Mouse (Mus musculus): ENCODE measurements at regions not wholly inside any gene's neighbourhood (a gene's known extent, or its start where the extent isn't known, plus 50 kb on each side); places are given as distances from the start of the nearest gene placed in this dataset.
"Not testable (repeated sequence)": the region's sequence is repeated elsewhere in the genome, so short reads cannot be mapped to it uniquely, and the experiment has no call there.

GRCm38 (mm10) chr11:27105920-27106319 is 512.1 kb upstream of the Vrk2 start:
- H3K36me3 ChIP-seq (ENCODE audit: control insufficient read depth, insufficient read depth, low read length, poor library complexity, severe bottlenecking), result no peaks in the 10 kb centered on the region
- no peaks in the 10 kb centered on the region for H3K27me3 ChIP-seq (ENCODE audit: control insufficient read depth, insufficient read depth, low read length, poor library complexity, severe bottlenecking)
- DNase-seq (ENCODE audit: low read depth, low spot score), result no peak

- no peak for DNase-seq (ENCODE audit: low read depth, low spot score)
- Histone ChIP-seq H3K27me3 (ENCODE audit: control insufficient read depth, insufficient read depth, low read length, poor library complexity, severe bottlenecking) (no peaks in the 10 kb centered on the region), H3K36me3 (ENCODE audit: control insufficient read depth, insufficient read depth, low read length, poor library complexity, severe bottlenecking) (no peaks in the 10 kb centered on the region)
These were observed 509.1 kb upstream of the Vrk2 start for GRCm38 (mm10) chr11:27102906-27103305.

- DNase-seq (ENCODE audit: low read depth, low spot score), result no peak
- Histone ChIP-seq H3K27me3 (ENCODE audit: control insufficient read depth, insufficient read depth, low read length, poor library complexity, severe bottlenecking) (no peaks in the 10 kb centered on the region), H3K36me3 (ENCODE audit: control insufficient read depth, insufficient read depth, low read length, poor library complexity, severe bottlenecking) (no peaks in the 10 kb centered on the region)
These were observed 508.2 kb upstream of the Vrk2 start for GRCm38 (mm10) chr11:27102045-27102444.

GRCm38 (mm10) chr11:27096615-27097014 is 502.8 kb upstream of the Vrk2 start:
- no peak for DNase-seq (ENCODE audit: low read depth, low spot score)
- no peaks in the 10 kb centered on the region; the same call in 1 of the 2 replicates for H3K27me3 ChIP-seq (ENCODE audit: control insufficient read depth, insufficient read depth, low read length, poor library complexity, severe bottlenecking)

GRCm38 (mm10) chr11:27095460-27095859 is 501.7 kb upstream of the Vrk2 start:
- not testable (repeated sequence) for H3K27me3 ChIP-seq (ENCODE audit: control insufficient read depth, insufficient read depth, low read length, poor library complexity, severe bottlenecking); H3K36me3 ChIP-seq (ENCODE audit: control insufficient read depth, insufficient read depth, low read length, poor library complexity, severe bottlenecking); DNase-seq (ENCODE audit: low read depth, low spot score)

More at GRCm38 (mm10) chr11:27096615-27097014, 502.8 kb upstream of the Vrk2 start:
- no peaks in the 10 kb centered on the region for H3K36me3 ChIP-seq (ENCODE audit: control insufficient read depth, insufficient read depth, low read length, poor library complexity, severe bottlenecking)

GRCm38 (mm10) chr11:27086516-27086915 is 492.7 kb upstream of the Vrk2 start:
- Histone ChIP-seq H3K36me3 (ENCODE audit: control insufficient read depth, insufficient read depth, low read length, poor library complexity, severe bottlenecking) (no peaks in the 10 kb centered on the region), H3K27me3 (ENCODE audit: control insufficient read depth, insufficient read depth, low read length, poor library complexity, severe bottlenecking) (no peaks in the 10 kb centered on the region)
- DNase-seq (ENCODE audit: low read depth, low spot score), result no peak

GRCm38 (mm10) chr11:27081188-27081587 is 487.4 kb upstream of the Vrk2 start:
- Histone ChIP-seq H3K27me3 (ENCODE audit: control insufficient read depth, insufficient read depth, low read length, poor library complexity, severe bottlenecking) (no peaks in the 10 kb centered on the region), H3K36me3 (ENCODE audit: control insufficient read depth, insufficient read depth, low read length, poor library complexity, severe bottlenecking) (no peaks in the 10 kb centered on the region)
- no peak for DNase-seq (ENCODE audit: low read depth, low spot score)

GRCm38 (mm10) chr11:27070381-27070780 is 476.6 kb upstream of the Vrk2 start:
- Histone ChIP-seq H3K36me3 (ENCODE audit: control insufficient read depth, insufficient read depth, low read length, poor library complexity, severe bottlenecking) (no peaks in the 10 kb centered on the region), H3K27me3 (ENCODE audit: control insufficient read depth, insufficient read depth, low read length, poor library complexity, severe bottlenecking) (no peaks in the 10 kb centered on the region)
- no peak for DNase-seq (ENCODE audit: low read depth, low spot score)

- no peak for DNase-seq (ENCODE audit: low read depth, low spot score)
- Histone ChIP-seq H3K27me3 (ENCODE audit: control insufficient read depth, insufficient read depth, low read length, poor library complexity, severe bottlenecking) (no peaks in the 10 kb centered on the region; the same call in 1 of the 2 replicates), H3K36me3 (ENCODE audit: control insufficient read depth, insufficient read depth, low read length, poor library complexity, severe bottlenecking) (no peaks in the 10 kb centered on the region)
These were observed 433.5 kb upstream of the Vrk2 start for GRCm38 (mm10) chr11:27027243-27027852.

GRCm38 (mm10) chr11:27025500-27025899 is 431.7 kb upstream of the Vrk2 start:
- Histone ChIP-seq H3K27me3 (ENCODE audit: control insufficient read depth, insufficient read depth, low read length, poor library complexity, severe bottlenecking) (no peaks in the 10 kb centered on the region), H3K36me3 (ENCODE audit: control insufficient read depth, insufficient read depth, low read length, poor library complexity, severe bottlenecking) (no peaks in the 10 kb centered on the region)
- DNase-seq (ENCODE audit: low read depth, low spot score), result no peak

- H3K36me3 ChIP-seq (ENCODE audit: control insufficient read depth, insufficient read depth, low read length, poor library complexity, severe bottlenecking), result no peaks in the 10 kb centered on the region
- no peaks in the 10 kb centered on the region for H3K27me3 ChIP-seq (ENCODE audit: control insufficient read depth, insufficient read depth, low read length, poor library complexity, severe bottlenecking)
- no peak for DNase-seq (ENCODE audit: low read depth, low spot score)
These were observed 402.7 kb upstream of the Vrk2 start for GRCm38 (mm10) chr11:26996292-26997099.

- Histone ChIP-seq H3K36me3 (ENCODE audit: control insufficient read depth, insufficient read depth, low read length, poor library complexity, severe bottlenecking) (no peaks in the 10 kb centered on the region), H3K27me3 (ENCODE audit: control insufficient read depth, insufficient read depth, low read length, poor library complexity, severe bottlenecking) (no peaks in the 10 kb centered on the region)
- no peak for DNase-seq (ENCODE audit: low read depth, low spot score)
These were observed 387.4 kb upstream of the Vrk2 start for GRCm38 (mm10) chr11:26981216-26981615.

- no peak for DNase-seq (ENCODE audit: low read depth, low spot score)
- no peaks in the 10 kb centered on the region for H3K36me3 ChIP-seq (ENCODE audit: control insufficient read depth, insufficient read depth, low read length, poor library complexity, severe bottlenecking)
- H3K27me3 ChIP-seq (ENCODE audit: control insufficient read depth, insufficient read depth, low read length, poor library complexity, severe bottlenecking), result no peaks in the 10 kb centered on the region
These were observed 378.8 kb upstream of the Vrk2 start for GRCm38 (mm10) chr11:26972533-26973081.

- no peaks in the 10 kb centered on the region for H3K27me3 ChIP-seq (ENCODE audit: control insufficient read depth, insufficient read depth, low read length, poor library complexity, severe bottlenecking)
- no peak for DNase-seq (ENCODE audit: low read depth, low spot score)
- no peaks in the 10 kb centered on the region for H3K36me3 ChIP-seq (ENCODE audit: control insufficient read depth, insufficient read depth, low read length, poor library complexity, severe bottlenecking)
These were observed 377.4 kb upstream of the Vrk2 start for GRCm38 (mm10) chr11:26971161-26971560.

GRCm38 (mm10) chr11:26967427-26967826 is 373.6 kb upstream of the Vrk2 start:
- Histone ChIP-seq H3K27me3 (ENCODE audit: control insufficient read depth, insufficient read depth, low read length, poor library complexity, severe bottlenecking) (no peaks in the 10 kb centered on the region), H3K36me3 (ENCODE audit: control insufficient read depth, insufficient read depth, low read length, poor library complexity, severe bottlenecking) (no peaks in the 10 kb centered on the region)
- DNase-seq (ENCODE audit: low read depth, low spot score), result no peak

All from splenic B cell, adult 2 months (primary cell).